Mouse (Mus musculus): Measurements from ENCODE around the gene Tmem114. TPM values are rescaled to one million over a fixed set of nuclear protein-coding genes. Genes with fewer than 3 reads are reported as not detected.

The Tmem114 gene
- polyA plus RNA-seq (2012; rRNA removed), result not detected in 2 replicates

GRCm38 (mm10) chr16:8424971-8425330, at the start of gene Tmem114:
Tmem114 (minus strand) TSS chr16:8425136.
- no peak for DNase-seq (ENCODE audit: low read depth in 1 of 2, low spot score in 2 of 2)
- TF ChIP-seq CTCF (IDR thresholded peaks at IDR 0.05; ENCODE audit: extremely low read depth, insufficient read depth, insufficient read length, insufficient replicate concordance) (no peak), POLR2A (IDR thresholded peaks at IDR 0.05; ENCODE audit: low read depth, low read length) (no peak)
- Histone ChIP-seq H3K4me3 (ENCODE audit: extremely low read depth, insufficient read depth, insufficient read length) (no peak within 1 kb of the TSS), H3K27ac (ENCODE audit: insufficient read depth, low read length) (no peak within 1 kb of the TSS), H3K4me1 (ENCODE audit: control insufficient read depth, insufficient read depth, insufficient read length) (no peaks in the 10 kb centered on the region), H3K27me3 (ENCODE audit: control insufficient read depth, insufficient read depth, low read length) (0 out of 2 replicates have a peak, but pooled peaks cover 3% of the 10 kb centered on the region), H3K36me3 (ENCODE audit: control insufficient read depth, insufficient read depth, low read length) (no peaks in the 10 kb centered on the region)
- WGBS, result 6% methylated on average over 16 of the region's 16 CpGs

GRCm38 (mm10) chr16:8470603-8471481, 45.9 kb upstream of the Tmem114 start, which contains the start of gene Mettl22:
Mettl22 (plus strand) TSS chr16:8470788.
- WGBS, result 2% methylated on average over 48 of the region's 48 CpGs
- TF ChIP-seq POLR2A (IDR thresholded peaks at IDR 0.05; ENCODE audit: low read depth, low read length), result peak; percentile 61
- no peak for TF ChIP-seq CTCF (IDR thresholded peaks at IDR 0.05; ENCODE audit: extremely low read depth, insufficient read depth, insufficient read length, insufficient replicate concordance)
- no peaks in the 10 kb centered on the region for H3K4me1 ChIP-seq (ENCODE audit: control insufficient read depth, insufficient read depth, insufficient read length)

GRCm38 (mm10) chr16:8470132-8470531, 45.2 kb upstream of the Tmem114 start:
- H3K27ac ChIP-seq (ENCODE audit: insufficient read depth, low read length), result no peak overlapping the region
- 0 out of 2 replicates have a peak overlapping the region, but pooled peaks have one; percentile 98 for H3K4me3 ChIP-seq (ENCODE audit: extremely low read depth, insufficient read depth, insufficient read length)
- TF ChIP-seq CTCF (IDR thresholded peaks at IDR 0.05; ENCODE audit: extremely low read depth, insufficient read depth, insufficient read length, insufficient replicate concordance), result no peak
- TF ChIP-seq POLR2A (IDR thresholded peaks at IDR 0.05; ENCODE audit: low read depth, low read length), result no peak
- H3K27me3 ChIP-seq (ENCODE audit: control insufficient read depth, insufficient read depth, low read length), result no peaks in the 10 kb centered on the region
- WGBS, result 82% methylated on average over 2 of the region's 2 CpGs
- H3K36me3 ChIP-seq (ENCODE audit: control insufficient read depth, insufficient read depth, low read length), result no peaks in the 10 kb centered on the region
- no peak for DNase-seq (ENCODE audit: low read depth in 1 of 2, low spot score in 2 of 2)
- H3K4me1 ChIP-seq (ENCODE audit: control insufficient read depth, insufficient read depth, insufficient read length), result no peaks in the 10 kb centered on the region

More at GRCm38 (mm10) chr16:8470603-8471481, 45.9 kb upstream of the Tmem114 start, which contains the start of gene Mettl22:
- peak within 1 kb of the TSS; percentile 98 for H3K4me3 ChIP-seq (ENCODE audit: extremely low read depth, insufficient read depth, insufficient read length)
- H3K27ac ChIP-seq (ENCODE audit: insufficient read depth, low read length), result peak within 1 kb of the TSS; percentile 66
- H3K36me3 ChIP-seq (ENCODE audit: control insufficient read depth, insufficient read depth, low read length), result no peaks in the 10 kb centered on the region
- peak; percentile 75 to 88 for DNase-seq (ENCODE audit: low read depth in 1 of 2, low spot score in 2 of 2)
- H3K27me3 ChIP-seq (ENCODE audit: control insufficient read depth, insufficient read depth, low read length), result no peaks in the 10 kb centered on the region

GRCm38 (mm10) chr16:8459098-8459497, 34.2 kb upstream of the Tmem114 start:
- Histone ChIP-seq H3K27ac (ENCODE audit: insufficient read depth, low read length) (no peak overlapping the region), H3K36me3 (ENCODE audit: control insufficient read depth, insufficient read depth, low read length) (no peaks in the 10 kb centered on the region), H3K27me3 (ENCODE audit: control insufficient read depth, insufficient read depth, low read length) (no peaks in the 10 kb centered on the region), H3K4me3 (ENCODE audit: extremely low read depth, insufficient read depth, insufficient read length) (no peak overlapping the region), H3K4me1 (ENCODE audit: control insufficient read depth, insufficient read depth, insufficient read length) (no peaks in the 10 kb centered on the region; the same call in 1 of the 2 replicates)
- WGBS, result 25% methylated on average over 6 of the region's 6 CpGs
- DNase-seq (ENCODE audit: low read depth in 1 of 2, low spot score in 2 of 2), result peak; percentile 36 to 61
- TF ChIP-seq CTCF (IDR thresholded peaks at IDR 0.05; ENCODE audit: extremely low read depth, insufficient read depth, insufficient read length, insufficient replicate concordance) (peak; percentile 74; the same call in 1 of the 2 replicates), POLR2A (IDR thresholded peaks at IDR 0.05; ENCODE audit: low read depth, low read length) (no peak)

- DNase-seq (ENCODE audit: low read depth in 1 of 2, low spot score in 2 of 2), result no peak
- no peaks in the 10 kb centered on the region for H3K27me3 ChIP-seq (ENCODE audit: control insufficient read depth, insufficient read depth, low read length)
- H3K4me1 ChIP-seq (ENCODE audit: control insufficient read depth, insufficient read depth, insufficient read length), result no peaks in the 10 kb centered on the region; the same call in 1 of the 2 replicates
- 95% methylated on average over 4 of the region's 4 CpGs for WGBS
- no peak overlapping the region for H3K27ac ChIP-seq (ENCODE audit: insufficient read depth, low read length)
- no peaks in the 10 kb centered on the region for H3K36me3 ChIP-seq (ENCODE audit: control insufficient read depth, insufficient read depth, low read length)
- H3K4me3 ChIP-seq (ENCODE audit: extremely low read depth, insufficient read depth, insufficient read length), result no peak overlapping the region
- no peak for TF ChIP-seq CTCF (IDR thresholded peaks at IDR 0.05; ENCODE audit: extremely low read depth, insufficient read depth, insufficient read length, insufficient replicate concordance)
- TF ChIP-seq POLR2A (IDR thresholded peaks at IDR 0.05; ENCODE audit: low read depth, low read length), result no peak
Observed at GRCm38 (mm10) chr16:8458391-8458790, 33.5 kb upstream of the Tmem114 start.

GRCm38 (mm10) chr16:8455221-8455620, 30.3 kb upstream of the Tmem114 start:
- Histone ChIP-seq H3K36me3 (ENCODE audit: control insufficient read depth, insufficient read depth, low read length) (no peaks in the 10 kb centered on the region), H3K4me1 (ENCODE audit: control insufficient read depth, insufficient read depth, insufficient read length) (no peaks in the 10 kb centered on the region; the same call in 1 of the 2 replicates), H3K27ac (ENCODE audit: insufficient read depth, low read length) (no peak overlapping the region), H3K4me3 (ENCODE audit: extremely low read depth, insufficient read depth, insufficient read length) (no peak overlapping the region), H3K27me3 (ENCODE audit: control insufficient read depth, insufficient read depth, low read length) (no peaks in the 10 kb centered on the region)
- TF ChIP-seq POLR2A (IDR thresholded peaks at IDR 0.05; ENCODE audit: low read depth, low read length), result no peak
- no peak for TF ChIP-seq CTCF (IDR thresholded peaks at IDR 0.05; ENCODE audit: extremely low read depth, insufficient read depth, insufficient read length, insufficient replicate concordance)
- WGBS, result 8% methylated on average over 2 of the region's 2 CpGs
- DNase-seq (ENCODE audit: low read depth in 1 of 2, low spot score in 2 of 2), result no peak
